Mouse (Mus musculus) urinary bladder, adult 18-20 months (tissue): Measurements from ENCODE around the gene Npr1.

Experiments
- DNase-seq, 2 experiments: peaks; one replicate each; pipeline ENCODE4 v3.0.0; 2022; ENCODE audit warnings: low spot score in 2 of 2, mixed read lengths in 2 of 2

Gene Npr1

GRCm38 (mm10) chr3:90437131-90437530 is 28.5 kb downstream of the Npr1 start:
- DNase-seq = no peak

GRCm38 (mm10) chr3:90434073-90434730 is 31.5 kb downstream of the Npr1 start:
- no peak for DNase-seq

- peak; percentile 100 for DNase-seq
Observed at GRCm38 (mm10) chr3:90433381-90434020, 32.2 kb downstream of the Npr1 start, which contains the start of gene Ints3. TSS of gene Ints3 (minus strand) at chr3:90433622.

- no peak for DNase-seq
Observed at GRCm38 (mm10) chr3:90432811-90433219, 32.9 kb downstream of the Npr1 start.

- no peak for DNase-seq
Observed at GRCm38 (mm10) chr3:90432348-90432747, 33.3 kb downstream of the Npr1 start.

- no peak for DNase-seq
Observed at GRCm38 (mm10) chr3:90429576-90429975, 36.1 kb downstream of the Npr1 start.

- DNase-seq = no peak
Observed at GRCm38 (mm10) chr3:90428186-90428585, 37.5 kb downstream of the Npr1 start.

- no peak for DNase-seq
Observed at GRCm38 (mm10) chr3:90427574-90427973, 38.1 kb downstream of the Npr1 start.

GRCm38 (mm10) chr3:90425499-90425898 is 40.2 kb downstream of the Npr1 start:
- DNase-seq = no peak

- DNase-seq = no peak
Observed at GRCm38 (mm10) chr3:90423549-90423948, 42.1 kb downstream of the Npr1 start.

GRCm38 (mm10) chr3:90420696-90421095 is 45.0 kb downstream of the Npr1 start:
- no peak for DNase-seq

GRCm38 (mm10) chr3:90413011-90413396 is 52.7 kb downstream of the Npr1 start:
- no peak for DNase-seq

- peak; percentile 48 to 55 for DNase-seq
Observed at GRCm38 (mm10) chr3:90412312-90413010, 53.2 kb downstream of the Npr1 start.

- DNase-seq = no peak
Observed at GRCm38 (mm10) chr3:90408721-90409120, 56.9 kb downstream of the Npr1 start.

GRCm38 (mm10) chr3:90406414-90406813 is 59.3 kb downstream of the Npr1 start:
- no peak for DNase-seq

- DNase-seq = no peak
Observed at GRCm38 (mm10) chr3:90404609-90405008, 61.1 kb downstream of the Npr1 start.

GRCm38 (mm10) chr3:90404121-90404520 is 61.5 kb downstream of the Npr1 start:
- no peak for DNase-seq

- no peak for DNase-seq
Observed at GRCm38 (mm10) chr3:90400993-90401392, 64.7 kb downstream of the Npr1 start.
